Mouse (Mus musculus) stomach, embryonic 14.5 days (tissue): ENCODE measurements around the gene Kif16b. TPM values are rescaled to one million over a fixed set of nuclear protein-coding genes. Genes with fewer than 3 reads are reported as not detected.

ENCODE experiments used
- ATAC-seq: fragments of 200-750 bp; cut with Nextera tagmentation; 2 replicates; pipeline ENCODE4 v1.8.0; 2017; ENCODE audit warnings: low read depth, moderate TSS enrichment; ENCODE audit not compliant: insufficient number of reproducible peaks, insufficient read depth, low FRiP score
- H3K27ac ChIP-seq: fragments of 300-500 bp; sonication (generic); 2 replicates; pipeline ENCODE4 v1.5.1; 2014; ENCODE audit warnings: mild to moderate bottlenecking, low read length, moderate library complexity, mixed read lengths
- H3K27me3 ChIP-seq: fragments of 300-500 bp; sonication (generic); 2 replicates; pipeline ENCODE4 v1.6.1; 2014; ENCODE audit warnings: low read length, control low read depth, mixed read lengths; ENCODE audit not compliant: control insufficient read depth, insufficient read depth
- H3K36me3 ChIP-seq: fragments of 300-500 bp; sonication (generic); 2 replicates; pipeline ENCODE4 v1.6.1; 2014; ENCODE audit warnings: mild to moderate bottlenecking, control low read depth, low read length, moderate library complexity, mixed read lengths; ENCODE audit not compliant: control insufficient read depth, insufficient read depth
- H3K4me1 ChIP-seq: fragments of 300-500 bp; sonication (generic); 2 replicates; pipeline ENCODE4 v1.6.1; 2014; ENCODE audit warnings: low read length, control low read depth, mixed read lengths; ENCODE audit not compliant: control insufficient read depth, insufficient read depth
- H3K4me2 ChIP-seq: fragments of 300-500 bp; sonication (generic); replicated peaks from 2 replicates; pipeline ENCODE4 v1.6.1; 2014; ENCODE audit warnings: low read depth, low read length, control low read depth
- H3K4me3 ChIP-seq: fragments of 300-500 bp; sonication (generic); 2 replicates; pipeline ENCODE4 v1.5.1; 2014; ENCODE audit warnings: low read depth, low read length, control low read depth
- H3K9ac ChIP-seq: fragments of 300-500 bp; sonication (generic); replicated peaks from 2 replicates; pipeline ENCODE4 v1.6.1; 2014; ENCODE audit warnings: low read depth, mild to moderate bottlenecking, control low read depth, low read length, moderate library complexity, mixed read lengths
- H3K9me3 ChIP-seq: fragments of 300-500 bp; sonication (generic); 2 replicates; pipeline ENCODE4 v1.6.1; 2016; ENCODE audit warnings: low read depth, low read length, control low read depth; ENCODE audit not compliant: control insufficient read depth
- WGBS: fragments of 180-500 bp; shearing (Covaris S2); extraction: QIAGEN DNeasy Blood & Tissue Kit; methylation state at CpG from one replicate; pipeline ENCODE4 v1.1.7; 2014; 5-methylcytosine and 5-hydroxymethylcytosine counted together
- polyA plus RNA-seq: library from polyadenylated mRNA; unstranded; fragments of >200 nt; fragmentation: Nextera tagmentation; extraction: Ambion mirVana; gene quantifications from 2 replicates; pipeline ENCODE4 v1.2.1, GENCODE M21; 2014

Gene Kif16b
- polyA plus RNA-seq, 1 experiment from 2014 or later: 13.5 TPM

GRCm38 (mm10) chr2:142715186-142715911, 186.0 kb downstream of the Kif16b start:
- no peaks in the 10 kb centered on the region for H3K9me3 ChIP-seq
- no peak for ATAC-seq
- H3K9ac ChIP-seq: no peak overlapping the region
- no peaks in the 10 kb centered on the region; the same call in 1 of the 2 replicates for H3K36me3 ChIP-seq
- WGBS: 65% methylated on average over 1 of the region's 1 CpGs
- no peak overlapping the region for H3K4me2 ChIP-seq
- H3K27ac ChIP-seq: no peak overlapping the region
- H3K4me3 ChIP-seq: no peak overlapping the region
- H3K27me3 ChIP-seq: no peaks in the 10 kb centered on the region
- no peaks in the 10 kb centered on the region for H3K4me1 ChIP-seq

GRCm38 (mm10) chr2:142712727-142713126, 188.6 kb downstream of the Kif16b start:
- no peak overlapping the region for H3K9ac ChIP-seq
- no peak overlapping the region for H3K4me3 ChIP-seq
- WGBS: 91% methylated on average over 11 of the region's 11 CpGs
- H3K27me3 ChIP-seq: no peaks in the 10 kb centered on the region
- H3K4me2 ChIP-seq: no peak overlapping the region
- H3K9me3 ChIP-seq: no peaks in the 10 kb centered on the region
- no peak for ATAC-seq
- H3K27ac ChIP-seq: no peak overlapping the region
- H3K4me1 ChIP-seq: no peaks in the 10 kb centered on the region
- H3K36me3 ChIP-seq: no peaks in the 10 kb centered on the region; the same call in 1 of the 2 replicates

- Histone ChIP-seq H3K9me3 (no peaks in the 10 kb centered on the region), H3K4me1 (no peaks in the 10 kb centered on the region), H3K9ac (no peak overlapping the region), H3K36me3 (no peaks in the 10 kb centered on the region; the same call in 1 of the 2 replicates), H3K27ac (no peak overlapping the region), H3K4me2 (no peak overlapping the region), H3K27me3 (no peaks in the 10 kb centered on the region), H3K4me3 (no peak overlapping the region)
- ATAC-seq: no peak
- 66% methylated on average over 3 of the region's 3 CpGs for WGBS
Observed at GRCm38 (mm10) chr2:142709326-142709725, 192.0 kb downstream of the Kif16b start.

- WGBS: 77% methylated on average over 4 of the region's 4 CpGs
- ATAC-seq: no peak
Observed at GRCm38 (mm10) chr2:142700689-142701088, 200.6 kb downstream of the Kif16b start.

GRCm38 (mm10) chr2:142698650-142699049, 202.7 kb downstream of the Kif16b start:
- WGBS: 54% methylated on average over 3 of the region's 3 CpGs
- no peak overlapping the region for H3K4me3 ChIP-seq
- no peaks in the 10 kb centered on the region for H3K27me3 ChIP-seq
- H3K4me1 ChIP-seq: 0 out of 2 replicates have a peak, but pooled peaks cover 2% of the 10 kb centered on the region
- H3K36me3 ChIP-seq: no peaks in the 10 kb centered on the region
- no peaks in the 10 kb centered on the region for H3K9me3 ChIP-seq
- no peak for ATAC-seq
- no peak overlapping the region for H3K9ac ChIP-seq
- H3K27ac ChIP-seq: no peak overlapping the region
- H3K4me2 ChIP-seq: no peak overlapping the region

More at GRCm38 (mm10) chr2:142700689-142701088, 200.6 kb downstream of the Kif16b start:
- Histone ChIP-seq H3K27ac (no peak overlapping the region), H3K27me3 (no peaks in the 10 kb centered on the region), H3K4me2 (no peak overlapping the region), H3K9me3 (no peaks in the 10 kb centered on the region), H3K9ac (no peak overlapping the region), H3K4me1 (0 out of 2 replicates have a peak, but pooled peaks cover 2% of the 10 kb centered on the region), H3K36me3 (no peaks in the 10 kb centered on the region), H3K4me3 (no peak overlapping the region)

- no peaks in the 10 kb centered on the region for H3K27me3 ChIP-seq
- ATAC-seq: no peak
- H3K4me3 ChIP-seq: no peak overlapping the region
- H3K27ac ChIP-seq: no peak overlapping the region
- H3K9ac ChIP-seq: no peak overlapping the region
- no peak overlapping the region for H3K4me2 ChIP-seq
- H3K9me3 ChIP-seq: no peaks in the 10 kb centered on the region
- 85% methylated on average over 1 of the region's 1 CpGs for WGBS
- no peaks in the 10 kb centered on the region for H3K36me3 ChIP-seq
- H3K4me1 ChIP-seq: 0 out of 2 replicates have a peak, but pooled peaks cover 2% of the 10 kb centered on the region
Observed at GRCm38 (mm10) chr2:142694936-142695331, 206.4 kb downstream of the Kif16b start.

GRCm38 (mm10) chr2:142694019-142694935, 207.1 kb downstream of the Kif16b start:
- 86% methylated on average over 3 of the region's 3 CpGs for WGBS
- Histone ChIP-seq H3K9me3 (no peaks in the 10 kb centered on the region), H3K4me2 (no peak overlapping the region), H3K36me3 (no peaks in the 10 kb centered on the region), H3K27ac (no peak overlapping the region), H3K4me3 (no peak overlapping the region), H3K4me1 (0 out of 2 replicates have a peak, but pooled peaks cover 2% of the 10 kb centered on the region), H3K27me3 (no peaks in the 10 kb centered on the region), H3K9ac (no peak overlapping the region)
- ATAC-seq: no peak

GRCm38 (mm10) chr2:142693461-142693860, 207.9 kb downstream of the Kif16b start:
- Histone ChIP-seq H3K9me3 (no peaks in the 10 kb centered on the region), H3K9ac (no peak overlapping the region), H3K36me3 (no peaks in the 10 kb centered on the region), H3K4me3 (no peak overlapping the region), H3K27me3 (no peaks in the 10 kb centered on the region), H3K4me1 (0 out of 2 replicates have a peak, but pooled peaks cover 2% of the 10 kb centered on the region), H3K27ac (no peak overlapping the region), H3K4me2 (no peak overlapping the region)
- ATAC-seq: no peak
- 92% methylated on average over 1 of the region's 1 CpGs for WGBS
